Mouse (Mus musculus): ENCODE data around the gene Cops9. TPM values are rescaled to one million over a fixed set of nuclear protein-coding genes. Genes with fewer than 3 reads are reported as not detected.

The Cops9 gene
- polyA plus RNA-seq, 1 experiment from 2014 or later = 376 TPM

DNA sequence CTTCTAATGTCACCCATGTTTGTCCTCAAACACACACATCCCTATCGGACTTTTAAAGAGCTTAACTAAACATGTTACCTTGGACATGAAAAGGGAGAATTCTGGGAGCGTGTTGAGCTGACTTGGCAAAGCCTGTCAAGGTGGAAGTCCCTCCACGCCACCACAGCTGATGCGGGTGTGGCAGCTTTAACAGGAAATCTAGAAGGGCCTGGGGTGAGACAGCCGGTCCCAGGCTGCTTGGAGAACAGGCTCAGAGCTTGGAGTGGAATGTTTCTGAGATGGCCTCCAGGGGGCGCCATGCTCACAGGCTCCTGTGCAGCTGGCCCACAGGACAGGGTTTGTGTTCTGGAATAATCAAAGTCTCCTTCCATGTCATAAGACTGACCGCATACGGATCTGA, 6.9 kb upstream of the Cops9 start, which contains the start of gene Otos:
Gene Otos (minus strand): TSS at position 169 of the 400 bp plus-strand sequence.
- Histone ChIP-seq H3K36me3 (ENCODE audit: control insufficient read depth, insufficient read depth, low read length) (no peaks in the 10 kb centered on the region), H3K27ac (ENCODE audit: low read length) (no peak within 1 kb of the TSS), H3K9ac (ENCODE audit: low read length) (0 out of 2 replicates have a peak within 1 kb of the TSS, but pooled peaks have one; percentile 27), H3K27me3 (ENCODE audit: control insufficient read depth, insufficient read depth, low read length) (no peaks in the 10 kb centered on the region), H3K4me2 (ENCODE audit: low read depth, low read length) (peak within 1 kb of the TSS; percentile 26), H3K9me3 (replicated peaks; ENCODE audit: control insufficient read depth, low read length) (no peaks in the 10 kb centered on the region), H3K4me1 (ENCODE audit: control insufficient read depth, insufficient read depth, low read length) (no peaks in the 10 kb centered on the region; the same call in 1 of the 2 replicates), H3K4me3 (replicated peaks; ENCODE audit: low read length) (no peak within 1 kb of the TSS)
- 20% methylated on average over 8 of the region's 8 CpGs for WGBS
- peak; percentile 68 for ATAC-seq (ENCODE audit: insufficient read depth, low FRiP score)

DNA sequence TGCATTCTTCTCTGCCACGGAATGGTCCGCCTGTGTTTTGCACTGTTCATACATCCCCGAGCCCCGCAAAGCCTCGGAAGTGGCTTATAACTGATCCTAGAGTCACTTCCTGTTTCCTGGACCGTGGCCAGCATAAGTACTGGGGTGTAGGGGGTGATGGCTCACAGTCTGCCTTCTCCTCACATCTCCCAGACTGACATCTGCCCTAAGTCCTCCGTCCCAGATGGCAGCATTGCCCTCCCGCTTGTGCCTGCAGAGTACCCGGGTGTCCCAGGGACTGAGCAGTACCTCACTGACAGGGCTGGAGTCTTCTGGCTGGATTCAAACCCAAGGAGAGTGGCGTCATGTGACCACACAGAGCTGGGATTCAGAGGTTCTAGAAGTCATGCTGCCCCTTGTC, 6.4 kb upstream of the Cops9 start:
- H3K4me2 ChIP-seq (ENCODE audit: low read depth, low read length) = peak overlapping the region; percentile 14; the same call in 1 of the 2 replicates
- H3K36me3 ChIP-seq (ENCODE audit: control insufficient read depth, insufficient read depth, low read length) = no peaks in the 10 kb centered on the region
- H3K27ac ChIP-seq (ENCODE audit: low read length) = no peak overlapping the region
- no peaks in the 10 kb centered on the region; the same call in 1 of the 2 replicates for H3K4me1 ChIP-seq (ENCODE audit: control insufficient read depth, insufficient read depth, low read length)
- 38% methylated on average over 10 of the region's 10 CpGs for WGBS
- H3K9me3 ChIP-seq (replicated peaks; ENCODE audit: control insufficient read depth, low read length) = no peaks in the 10 kb centered on the region
- H3K4me3 ChIP-seq (replicated peaks; ENCODE audit: low read length) = no peak overlapping the region
- H3K9ac ChIP-seq (ENCODE audit: low read length) = 0 out of 2 replicates have a peak overlapping the region, but pooled peaks have one; percentile 27
- ATAC-seq (ENCODE audit: insufficient read depth, low FRiP score) = no peak
- H3K27me3 ChIP-seq (ENCODE audit: control insufficient read depth, insufficient read depth, low read length) = no peaks in the 10 kb centered on the region

DNA sequence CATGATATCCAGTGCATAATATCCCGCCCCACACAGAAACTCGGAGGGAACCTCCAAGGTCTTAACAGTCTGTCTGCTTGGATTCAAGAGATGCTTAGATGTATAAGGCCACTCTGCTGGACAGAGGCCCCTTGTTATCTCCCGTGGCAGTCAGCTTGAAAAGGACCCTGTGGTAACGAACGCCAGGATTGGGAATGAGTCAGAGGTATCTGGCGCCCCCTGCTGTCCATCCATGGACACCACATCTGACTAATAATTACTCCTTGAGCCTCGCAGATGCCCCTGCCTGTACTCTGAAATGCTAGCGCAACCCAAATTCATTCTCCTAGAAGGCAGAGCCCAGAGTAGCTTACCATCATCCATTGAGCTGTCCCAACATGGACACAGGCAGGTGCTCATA, 6.0 kb upstream of the Cops9 start:
- no peaks in the 10 kb centered on the region for H3K27me3 ChIP-seq (ENCODE audit: control insufficient read depth, insufficient read depth, low read length)
- H3K27ac ChIP-seq (ENCODE audit: low read length) = no peak overlapping the region
- H3K4me3 ChIP-seq (replicated peaks; ENCODE audit: low read length) = no peak overlapping the region
- no peaks in the 10 kb centered on the region; the same call in 1 of the 2 replicates for H3K4me1 ChIP-seq (ENCODE audit: control insufficient read depth, insufficient read depth, low read length)
- H3K4me2 ChIP-seq (ENCODE audit: low read depth, low read length) = peak overlapping the region; percentile 26
- 6% methylated on average over 8 of the region's 8 CpGs for WGBS
- H3K36me3 ChIP-seq (ENCODE audit: control insufficient read depth, insufficient read depth, low read length) = no peaks in the 10 kb centered on the region
- ATAC-seq (ENCODE audit: insufficient read depth, low FRiP score) = peak; percentile 21; the same call in 1 of the 2 replicates
- H3K9me3 ChIP-seq (replicated peaks; ENCODE audit: control insufficient read depth, low read length) = no peaks in the 10 kb centered on the region
- H3K9ac ChIP-seq (ENCODE audit: low read length) = 0 out of 2 replicates have a peak overlapping the region, but pooled peaks have one; percentile 27

DNA sequence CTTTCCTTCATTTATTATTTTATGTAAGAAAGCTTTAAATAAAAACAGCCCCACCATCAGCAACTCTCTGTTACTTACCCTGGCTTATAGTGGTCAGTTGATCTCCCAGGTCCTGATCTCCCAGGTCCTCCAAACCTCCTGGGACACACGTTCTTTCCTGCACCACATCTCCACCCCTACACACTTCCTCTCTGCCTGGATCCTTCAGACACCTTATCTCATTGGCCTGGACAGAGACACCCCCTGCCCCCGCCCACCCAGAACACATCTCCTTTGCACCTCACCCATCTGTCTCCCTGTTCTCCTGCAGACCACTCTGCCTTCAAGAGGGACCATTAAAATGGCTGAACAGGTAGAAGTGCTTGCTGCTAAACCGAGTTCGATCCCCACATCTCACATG, 5.2 kb upstream of the Cops9 start:
- 70% methylated on average over 4 of the region's 4 CpGs for WGBS
- Histone ChIP-seq H3K27me3 (ENCODE audit: control insufficient read depth, insufficient read depth, low read length) (no peaks in the 10 kb centered on the region), H3K9ac (ENCODE audit: low read length) (no peak overlapping the region), H3K9me3 (replicated peaks; ENCODE audit: control insufficient read depth, low read length) (no peaks in the 10 kb centered on the region), H3K27ac (ENCODE audit: low read length) (no peak overlapping the region), H3K4me2 (ENCODE audit: low read depth, low read length) (no peak overlapping the region), H3K4me1 (ENCODE audit: control insufficient read depth, insufficient read depth, low read length) (peaks cover 4% of the 10 kb centered on the region; the same call in 1 of the 2 replicates), H3K4me3 (replicated peaks; ENCODE audit: low read length) (no peak overlapping the region), H3K36me3 (ENCODE audit: control insufficient read depth, insufficient read depth, low read length) (no peaks in the 10 kb centered on the region)
- no peak for ATAC-seq (ENCODE audit: insufficient read depth, low FRiP score)

DNA sequence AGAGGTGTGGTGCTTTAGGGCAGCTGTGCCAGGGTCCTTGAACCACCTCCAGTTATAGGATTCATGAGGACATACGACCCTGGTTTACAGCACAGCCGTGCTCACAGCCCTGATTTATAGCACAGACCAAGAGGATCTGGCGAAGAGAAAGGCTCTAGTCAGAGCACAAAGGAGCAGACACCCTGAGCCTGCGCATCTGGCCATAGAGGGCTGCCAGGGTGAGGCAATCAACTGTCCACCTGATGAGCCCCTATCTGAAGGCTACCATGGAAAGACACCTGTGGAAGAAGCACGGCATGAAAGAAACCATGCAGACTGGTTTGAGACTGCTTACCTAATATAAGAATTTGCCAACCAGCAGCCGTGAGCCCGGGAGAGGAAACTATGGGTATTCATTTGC, 4.8 kb upstream of the Cops9 start:
- H3K4me2 ChIP-seq (ENCODE audit: low read depth, low read length) = no peak overlapping the region
- H3K27ac ChIP-seq (ENCODE audit: low read length) = no peak overlapping the region
- WGBS = 71% methylated on average over 7 of the region's 7 CpGs
- peaks cover 5% of the 10 kb centered on the region; the same call in 1 of the 2 replicates for H3K4me1 ChIP-seq (ENCODE audit: control insufficient read depth, insufficient read depth, low read length)
- H3K36me3 ChIP-seq (ENCODE audit: control insufficient read depth, insufficient read depth, low read length) = no peaks in the 10 kb centered on the region
- no peaks in the 10 kb centered on the region for H3K9me3 ChIP-seq (replicated peaks; ENCODE audit: control insufficient read depth, low read length)
- H3K4me3 ChIP-seq (replicated peaks; ENCODE audit: low read length) = no peak overlapping the region
- ATAC-seq (ENCODE audit: insufficient read depth, low FRiP score) = no peak
- no peak overlapping the region for H3K9ac ChIP-seq (ENCODE audit: low read length)
- H3K27me3 ChIP-seq (ENCODE audit: control insufficient read depth, insufficient read depth, low read length) = no peaks in the 10 kb centered on the region

DNA sequence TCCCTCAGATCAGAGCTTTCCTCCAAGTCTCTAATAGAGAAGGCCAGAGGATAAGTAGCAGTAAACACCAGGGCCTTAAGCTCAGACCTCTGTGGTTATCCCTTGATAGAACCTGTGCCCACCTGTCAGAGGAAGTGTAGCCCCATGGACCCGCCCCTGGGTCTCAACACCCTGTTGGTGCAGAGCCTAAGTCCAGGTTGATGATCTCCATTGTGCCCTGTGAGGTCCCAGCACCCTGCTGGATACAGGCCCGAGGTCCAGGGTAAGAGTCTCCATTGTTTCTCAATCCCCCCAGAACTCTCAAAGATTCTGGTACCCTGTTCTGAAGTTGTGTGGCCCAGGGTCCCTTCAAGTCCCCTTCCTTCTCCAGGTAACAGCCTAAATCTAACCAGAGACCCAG, 4.3 kb upstream of the Cops9 start:
- no peak for ATAC-seq (ENCODE audit: insufficient read depth, low FRiP score)
- WGBS = 55% methylated on average over 2 of the region's 2 CpGs
- H3K4me1 ChIP-seq (ENCODE audit: control insufficient read depth, insufficient read depth, low read length) = peaks cover 5% of the 10 kb centered on the region
- H3K4me2 ChIP-seq (ENCODE audit: low read depth, low read length) = no peak overlapping the region
- H3K9ac ChIP-seq (ENCODE audit: low read length) = no peak overlapping the region
- no peak overlapping the region for H3K27ac ChIP-seq (ENCODE audit: low read length)
- H3K9me3 ChIP-seq (replicated peaks; ENCODE audit: control insufficient read depth, low read length) = no peaks in the 10 kb centered on the region
- H3K27me3 ChIP-seq (ENCODE audit: control insufficient read depth, insufficient read depth, low read length) = no peaks in the 10 kb centered on the region
- H3K4me3 ChIP-seq (replicated peaks; ENCODE audit: low read length) = no peak overlapping the region
- no peaks in the 10 kb centered on the region for H3K36me3 ChIP-seq (ENCODE audit: control insufficient read depth, insufficient read depth, low read length)

DNA sequence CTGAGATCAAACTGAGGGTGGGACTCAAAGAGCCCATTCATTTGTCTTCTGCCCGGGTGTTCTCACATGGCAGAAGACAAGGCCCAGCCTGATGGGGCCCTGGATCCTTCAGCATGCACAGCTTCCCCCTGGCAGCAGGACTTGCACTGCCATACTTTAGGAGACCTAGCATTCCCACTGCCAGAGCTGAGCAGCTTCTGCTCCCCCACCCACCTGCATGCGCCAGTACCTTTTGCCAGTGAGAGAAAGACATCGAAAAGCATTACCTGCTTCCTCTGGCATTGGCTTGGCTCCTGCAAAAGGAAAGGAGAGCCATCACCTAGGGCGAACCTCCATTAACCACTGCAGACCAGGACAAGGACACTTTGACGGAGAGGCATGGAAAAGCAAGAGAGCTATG, 3.1 kb upstream of the Cops9 start:
- ATAC-seq (ENCODE audit: insufficient read depth, low FRiP score) = no peak

GRCm38 (mm10) chr1:92643691-92644090, 1.9 kb upstream of the Cops9 start:
- no peaks in the 10 kb centered on the region for H3K27me3 ChIP-seq (ENCODE audit: control insufficient read depth, insufficient read depth, low read length)
- H3K9me3 ChIP-seq (replicated peaks; ENCODE audit: control insufficient read depth, low read length) = no peaks in the 10 kb centered on the region
- H3K4me3 ChIP-seq (replicated peaks; ENCODE audit: low read length) = no peak overlapping the region
- no peak overlapping the region for H3K4me2 ChIP-seq (ENCODE audit: low read depth, low read length)
- H3K9ac ChIP-seq (ENCODE audit: low read length) = no peak overlapping the region
- no peak for ATAC-seq (ENCODE audit: insufficient read depth, low FRiP score)
- 69% methylated on average over 4 of the region's 4 CpGs for WGBS
- no peak overlapping the region for H3K27ac ChIP-seq (ENCODE audit: low read length)
- no peaks in the 10 kb centered on the region for H3K36me3 ChIP-seq (ENCODE audit: control insufficient read depth, insufficient read depth, low read length)
- peaks cover 13% of the 10 kb centered on the region for H3K4me1 ChIP-seq (ENCODE audit: control insufficient read depth, insufficient read depth, low read length)

More for the DNA sequence above, 3.1 kb upstream of the Cops9 start:
- Histone ChIP-seq H3K4me2 (ENCODE audit: low read depth, low read length) (no peak overlapping the region), H3K36me3 (ENCODE audit: control insufficient read depth, insufficient read depth, low read length) (no peaks in the 10 kb centered on the region), H3K9me3 (replicated peaks; ENCODE audit: control insufficient read depth, low read length) (no peaks in the 10 kb centered on the region), H3K27me3 (ENCODE audit: control insufficient read depth, insufficient read depth, low read length) (no peaks in the 10 kb centered on the region), H3K4me3 (replicated peaks; ENCODE audit: low read length) (no peak overlapping the region), H3K27ac (ENCODE audit: low read length) (no peak overlapping the region), H3K4me1 (ENCODE audit: control insufficient read depth, insufficient read depth, low read length) (peaks cover 13% of the 10 kb centered on the region), H3K9ac (ENCODE audit: low read length) (no peak overlapping the region)
- WGBS = 76% methylated on average over 5 of the region's 5 CpGs

DNA sequence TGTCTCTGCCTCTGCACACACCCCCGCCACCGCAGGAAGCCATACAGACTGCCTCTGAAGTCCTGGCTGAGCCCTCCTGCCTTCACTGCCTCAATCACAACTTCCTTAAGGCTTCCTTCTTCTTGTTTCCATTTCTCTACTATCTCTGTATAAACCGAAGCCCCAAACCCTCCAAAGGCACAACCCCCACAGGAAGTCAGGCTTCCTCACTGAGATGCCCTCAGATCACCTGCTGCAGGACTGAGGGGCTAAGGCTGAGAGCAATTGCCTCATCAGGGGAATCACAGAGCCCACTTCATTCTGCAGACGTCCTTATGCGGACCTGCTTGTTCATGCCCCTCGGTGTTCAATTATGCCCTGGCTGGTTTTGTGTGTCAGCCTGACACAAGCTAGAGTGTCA, 1.4 kb downstream of the Cops9 start:
- Histone ChIP-seq H3K27ac (ENCODE audit: low read length) (no peak overlapping the region), H3K9ac (ENCODE audit: low read length) (peak overlapping the region; percentile 94), H3K4me3 (replicated peaks; ENCODE audit: low read length) (peak overlapping the region; percentile 76; the same call in 1 of the 2 replicates), H3K9me3 (replicated peaks; ENCODE audit: control insufficient read depth, low read length) (no peaks in the 10 kb centered on the region), H3K4me2 (ENCODE audit: low read depth, low read length) (peak overlapping the region; percentile 95), H3K36me3 (ENCODE audit: control insufficient read depth, insufficient read depth, low read length) (no peaks in the 10 kb centered on the region; the same call in 1 of the 2 replicates), H3K27me3 (ENCODE audit: control insufficient read depth, insufficient read depth, low read length) (no peaks in the 10 kb centered on the region), H3K4me1 (ENCODE audit: control insufficient read depth, insufficient read depth, low read length) (peaks cover 13% of the 10 kb centered on the region)
- no peak for ATAC-seq (ENCODE audit: insufficient read depth, low FRiP score)
- WGBS = 84% methylated on average over 6 of the region's 6 CpGs
